Mouse (Mus musculus) MEL (cell line): ENCODE results near the gene Vmn1r167.
"Not testable (repeated sequence)": the region's sequence is repeated elsewhere in the genome, so short reads cannot be mapped to it uniquely, and the experiment has no call there.

Source experiments
- CHD1 ChIP-seq: IDR thresholded peaks from 2 replicates; pipeline ENCODE4 v1.6.1; 2012; ENCODE audit warnings: low read depth, mild to moderate bottlenecking, inconsistent platforms, low read length, improper control_type of control experiment
- CTCF ChIP-seq, 3 experiments: IDR thresholded peaks in 2 of 3; conservative IDR thresholded peaks in 1 of 3; 2 replicates each; pipeline ENCODE4 v1.5.1; 2011 to 2012; ENCODE audit warnings: low read length in 3 of 3, low read depth in 2 of 3, mild to moderate bottlenecking in 2 of 3, improper control_type of control experiment in 1 of 3, inconsistent platforms in 1 of 3, mixed read lengths in 1 of 3, moderate library complexity in 1 of 3; ENCODE audit not compliant: control insufficient read depth in 1 of 3, insufficient read depth in 1 of 3, poor library complexity in 1 of 3, severe bottlenecking in 1 of 3
- EP300 ChIP-seq, 2 experiments: IDR thresholded peaks; 2 replicates each; pipeline ENCODE4 v1.6.1; 2011; ENCODE audit warnings: improper control_type of control experiment in 2 of 2, low read length in 2 of 2, low read depth in 1 of 2, mild to moderate bottlenecking in 1 of 2
- MAX ChIP-seq: IDR thresholded peaks from 2 replicates; pipeline ENCODE4 v1.6.1; 2011; ENCODE audit warnings: low read length, improper control_type of control experiment
- MAZ ChIP-seq: IDR thresholded peaks from 2 replicates; pipeline ENCODE4 v1.6.1; 2012; ENCODE audit warnings: low read depth, mild to moderate bottlenecking, inconsistent platforms, low read length, improper control_type of control experiment
- POLR2AphosphoS2 ChIP-seq: IDR thresholded peaks from 2 replicates; pipeline ENCODE4 v1.6.1; 2011; ENCODE audit warnings: low read length, improper control_type of control experiment
- RAD21 ChIP-seq: IDR thresholded peaks from 2 replicates; pipeline ENCODE4 v1.6.1; 2011; ENCODE audit warnings: mild to moderate bottlenecking, low read depth, low read length, improper control_type of control experiment
- SMC3 ChIP-seq: IDR thresholded peaks from 2 replicates; pipeline ENCODE4 v1.6.1; 2011; ENCODE audit warnings: low read depth, low read length, improper control_type of control experiment
- USF1 ChIP-seq: IDR thresholded peaks from 2 replicates; pipeline ENCODE4 v1.6.1; 2014; ENCODE audit warnings: low read depth, mild to moderate bottlenecking, inconsistent platforms, low read length, improper control_type of control experiment, moderate library complexity

GRCm38 (mm10) chr7:23470832-23471231, 36.2 kb downstream of the Vmn1r167 start:
- TF ChIP-seq CHD1; RAD21; EP300 (IDR thresholded peaks at IDR 0.05; ENCODE audit: low read depth in 1 of 2, low read length in 2 of 2); USF1; SMC3; POLR2AphosphoS2; MAX; CTCF (IDR thresholded peaks at IDR 0.05 in 2 of 3, conservative IDR thresholded peaks at IDR 0.05 in 1 of 3; ENCODE audit: control insufficient read depth in 1 of 3, insufficient read depth in 1 of 3, low read depth in 2 of 3, low read length in 3 of 3, poor library complexity in 1 of 3, severe bottlenecking in 1 of 3); MAZ: not testable (repeated sequence)
